Mouse (Mus musculus) stomach, embryonic 16.5 days (tissue): ENCODE results near the gene Akt1s1. TPM values are rescaled to one million over a fixed set of nuclear protein-coding genes. Genes with fewer than 3 reads are reported as not detected.

Source experiments
- ATAC-seq: fragments of 200-750 bp; cut with Nextera tagmentation; 2 replicates; pipeline ENCODE4 v1.8.0; 2017; ENCODE audit warnings: moderate number of reproducible peaks, moderate TSS enrichment; ENCODE audit not compliant: insufficient read depth, low FRiP score
- H3K27ac ChIP-seq: fragments of 300-500 bp; sonication (generic); 2 replicates; pipeline ENCODE4 v1.5.1; 2014; ENCODE audit warnings: low read length
- H3K27me3 ChIP-seq: fragments of 300-500 bp; sonication (generic); 2 replicates; pipeline ENCODE4 v1.6.1; 2014; ENCODE audit warnings: low read length, control low read depth, mixed read lengths; ENCODE audit not compliant: control insufficient read depth, insufficient read depth
- H3K36me3 ChIP-seq: fragments of 300-500 bp; sonication (generic); 2 replicates; pipeline ENCODE4 v1.6.1; 2014; ENCODE audit warnings: low read length; ENCODE audit not compliant: control insufficient read depth, insufficient read depth
- H3K4me1 ChIP-seq: fragments of 300-500 bp; sonication (generic); 2 replicates; pipeline ENCODE4 v1.6.1; 2014; ENCODE audit warnings: low read length, control low read depth, mixed read lengths; ENCODE audit not compliant: control insufficient read depth, insufficient read depth
- H3K4me2 ChIP-seq: fragments of 300-500 bp; sonication (generic); 2 replicates; pipeline ENCODE4 v1.6.1; 2014; ENCODE audit warnings: low read depth, low read length, mixed read lengths
- H3K4me3 ChIP-seq: fragments of 300-500 bp; sonication (generic); replicated peaks from 2 replicates; pipeline ENCODE4 v1.5.1; 2014; ENCODE audit warnings: mild to moderate bottlenecking, low read length
- H3K9ac ChIP-seq: fragments of 300-500 bp; sonication (generic); 2 replicates; pipeline ENCODE4 v1.6.1; 2014; ENCODE audit warnings: low read length
- H3K9me3 ChIP-seq: fragments of 300-500 bp; sonication (generic); replicated peaks from 2 replicates; pipeline ENCODE4 v1.6.1; 2016; ENCODE audit warnings: low read length, control low read depth; ENCODE audit not compliant: control insufficient read depth
- WGBS: fragments of 180-500 bp; shearing (Covaris S2); extraction: QIAGEN DNeasy Blood & Tissue Kit; methylation state at CpG from one replicate; pipeline ENCODE4 v1.1.7; 2014; 5-methylcytosine and 5-hydroxymethylcytosine counted together
- polyA plus RNA-seq: library from polyadenylated mRNA; unstranded; fragments of >200 nt; fragmentation: Nextera tagmentation; extraction: Ambion mirVana; gene quantifications from 2 replicates; pipeline ENCODE4 v1.2.1, GENCODE M21; 2015

The Akt1s1 gene
- polyA plus RNA-seq, 1 experiment from 2014 or later = 83.1 TPM

- peak overlapping the region; percentile 97 for H3K27ac ChIP-seq
- H3K36me3 ChIP-seq = peaks cover 15% of the 10 kb centered on the region
- no peaks in the 10 kb centered on the region for H3K9me3 ChIP-seq
- ATAC-seq = peak; percentile 71
- H3K4me3 ChIP-seq = peak overlapping the region; percentile 66
- H3K9ac ChIP-seq = peak overlapping the region; percentile 84
- peak overlapping the region; percentile 93 for H3K4me2 ChIP-seq
- H3K4me1 ChIP-seq = peaks cover 36% of the 10 kb centered on the region
- WGBS = under 1% methylated on average over 41 of the region's 41 CpGs
- no peaks in the 10 kb centered on the region for H3K27me3 ChIP-seq
These were observed 773 bp downstream of the Akt1s1 start for GRCm38 (mm10) chr7:44849416-44850111.

GRCm38 (mm10) chr7:44850146-44850545 lies 1.4 kb downstream of the Akt1s1 start:
- ATAC-seq = peak; percentile 23
- peak overlapping the region; percentile 93 for H3K4me2 ChIP-seq
- H3K36me3 ChIP-seq = peaks cover 15% of the 10 kb centered on the region
- peak overlapping the region; percentile 84 for H3K9ac ChIP-seq
- H3K4me1 ChIP-seq = peaks cover 40% of the 10 kb centered on the region
- H3K9me3 ChIP-seq = no peaks in the 10 kb centered on the region
- peak overlapping the region; percentile 66 for H3K4me3 ChIP-seq
- peak overlapping the region; percentile 97 for H3K27ac ChIP-seq
- WGBS = under 1% methylated on average over 29 of the region's 33 CpGs
- no peaks in the 10 kb centered on the region for H3K27me3 ChIP-seq

- H3K9ac ChIP-seq = peak overlapping the region; percentile 84
- H3K27ac ChIP-seq = peak overlapping the region; percentile 97
- H3K4me1 ChIP-seq = peaks cover 46% of the 10 kb centered on the region
- H3K27me3 ChIP-seq = no peaks in the 10 kb centered on the region
- H3K4me2 ChIP-seq = peak overlapping the region; percentile 93
- H3K4me3 ChIP-seq = peak overlapping the region; percentile 66
- H3K36me3 ChIP-seq = peaks cover 7% of the 10 kb centered on the region
- 77% methylated on average over 8 of the region's 8 CpGs for WGBS
- no peak for ATAC-seq
- H3K9me3 ChIP-seq = no peaks in the 10 kb centered on the region
These were observed 2.2 kb downstream of the Akt1s1 start for GRCm38 (mm10) chr7:44850789-44851624.

GRCm38 (mm10) chr7:44851625-44852234 lies 2.9 kb downstream of the Akt1s1 start:
- Histone ChIP-seq H3K9ac (no peak overlapping the region), H3K27ac (no peak overlapping the region), H3K27me3 (no peaks in the 10 kb centered on the region), H3K4me2 (no peak overlapping the region), H3K4me1 (peaks cover 52% of the 10 kb centered on the region), H3K9me3 (no peaks in the 10 kb centered on the region), H3K36me3 (0 out of 2 replicates have a peak, but pooled peaks cover under 1% of the 10 kb centered on the region), H3K4me3 (no peak overlapping the region)
- WGBS = 88% methylated on average over 12 of the region's 12 CpGs
- no peak for ATAC-seq

- Histone ChIP-seq H3K27ac (no peak overlapping the region), H3K4me2 (no peak overlapping the region), H3K4me1 (peaks cover 50% of the 10 kb centered on the region), H3K9ac (0 out of 2 replicates have a peak overlapping the region, but pooled peaks have one; percentile 20), H3K9me3 (no peaks in the 10 kb centered on the region), H3K27me3 (no peaks in the 10 kb centered on the region), H3K4me3 (no peak overlapping the region), H3K36me3 (no peaks in the 10 kb centered on the region)
- 88% methylated on average over 36 of the region's 36 CpGs for WGBS
- no peak for ATAC-seq
These were observed 3.7 kb downstream of the Akt1s1 start for GRCm38 (mm10) chr7:44852259-44853027.

GRCm38 (mm10) chr7:44853065-44853464 lies 4.3 kb downstream of the Akt1s1 start:
- Histone ChIP-seq H3K4me2 (no peak overlapping the region), H3K27me3 (no peaks in the 10 kb centered on the region), H3K36me3 (no peaks in the 10 kb centered on the region), H3K9ac (0 out of 2 replicates have a peak overlapping the region, but pooled peaks have one; percentile 20), H3K4me1 (peaks cover 49% of the 10 kb centered on the region), H3K9me3 (no peaks in the 10 kb centered on the region), H3K27ac (no peak overlapping the region), H3K4me3 (no peak overlapping the region)
- ATAC-seq = no peak
- WGBS = 90% methylated on average over 2 of the region's 2 CpGs

GRCm38 (mm10) chr7:44853596-44854355 lies 5.0 kb downstream of the Akt1s1 start:
- peaks cover 51% of the 10 kb centered on the region for H3K4me1 ChIP-seq
- H3K9ac ChIP-seq = peak overlapping the region; percentile 77
- no peaks in the 10 kb centered on the region for H3K9me3 ChIP-seq
- H3K4me3 ChIP-seq = peak overlapping the region; percentile 63
- H3K27ac ChIP-seq = peak overlapping the region; percentile 98
- 26% methylated on average over 26 of the region's 26 CpGs for WGBS
- no peaks in the 10 kb centered on the region for H3K27me3 ChIP-seq
- no peak for ATAC-seq
- peak overlapping the region; percentile 93 for H3K4me2 ChIP-seq
- H3K36me3 ChIP-seq = no peaks in the 10 kb centered on the region
